Mouse (Mus musculus) embryo, embryonic 10 days (tissue): ENCODE data around the gene Slc6a1.

ENCODE experiments used
- DNase-seq: peaks from one replicate; pipeline ENCODE4 v3.0.0-alpha.2; 2015; ENCODE audit warnings: low spot score

Gene Slc6a1

DNA sequence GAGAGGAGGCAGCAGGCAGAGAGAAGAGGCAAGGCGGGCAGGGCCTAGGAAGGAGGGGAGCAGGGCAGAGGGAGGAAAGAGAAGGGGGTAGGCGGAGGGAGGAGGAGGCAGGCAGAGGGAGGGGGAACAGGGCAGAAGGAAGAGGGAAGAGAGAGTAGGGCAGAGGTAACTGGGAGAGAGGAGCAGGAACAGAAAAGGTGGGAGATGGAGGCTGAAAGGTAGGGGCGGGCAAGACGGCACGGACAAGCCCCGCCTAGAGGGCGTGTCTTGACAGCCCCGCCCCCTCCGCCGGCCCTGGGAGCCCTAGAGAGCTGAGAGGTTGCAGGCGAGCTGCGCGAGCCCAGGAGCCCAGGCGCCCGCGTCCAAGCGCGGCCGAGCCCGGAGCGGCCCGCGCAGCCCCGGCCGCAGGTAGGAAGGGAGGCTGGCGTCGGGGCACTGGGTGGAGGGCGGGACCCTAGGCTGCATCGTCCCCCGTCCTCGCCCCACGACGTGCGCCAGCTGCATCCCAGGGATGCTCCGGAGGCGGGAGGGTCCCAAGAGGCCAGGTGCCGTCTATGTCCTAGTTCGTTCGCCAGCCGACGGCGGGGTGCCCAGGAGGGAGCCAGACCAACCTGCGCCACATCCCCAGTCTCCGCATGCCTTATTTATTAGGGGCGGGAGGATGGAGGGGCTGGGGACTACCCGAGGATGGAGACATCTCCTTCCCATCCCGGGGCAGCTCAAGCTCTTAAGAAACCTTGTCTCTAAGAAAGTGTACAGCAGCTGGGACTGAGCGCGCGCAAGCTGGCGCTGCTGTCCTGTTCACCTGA lies at the start of gene Slc6a1:
Gene Slc6a1 (plus strand): TSS at position 167 of the 809 bp plus-strand sequence.
- peak; percentile 53 for DNase-seq

DNA sequence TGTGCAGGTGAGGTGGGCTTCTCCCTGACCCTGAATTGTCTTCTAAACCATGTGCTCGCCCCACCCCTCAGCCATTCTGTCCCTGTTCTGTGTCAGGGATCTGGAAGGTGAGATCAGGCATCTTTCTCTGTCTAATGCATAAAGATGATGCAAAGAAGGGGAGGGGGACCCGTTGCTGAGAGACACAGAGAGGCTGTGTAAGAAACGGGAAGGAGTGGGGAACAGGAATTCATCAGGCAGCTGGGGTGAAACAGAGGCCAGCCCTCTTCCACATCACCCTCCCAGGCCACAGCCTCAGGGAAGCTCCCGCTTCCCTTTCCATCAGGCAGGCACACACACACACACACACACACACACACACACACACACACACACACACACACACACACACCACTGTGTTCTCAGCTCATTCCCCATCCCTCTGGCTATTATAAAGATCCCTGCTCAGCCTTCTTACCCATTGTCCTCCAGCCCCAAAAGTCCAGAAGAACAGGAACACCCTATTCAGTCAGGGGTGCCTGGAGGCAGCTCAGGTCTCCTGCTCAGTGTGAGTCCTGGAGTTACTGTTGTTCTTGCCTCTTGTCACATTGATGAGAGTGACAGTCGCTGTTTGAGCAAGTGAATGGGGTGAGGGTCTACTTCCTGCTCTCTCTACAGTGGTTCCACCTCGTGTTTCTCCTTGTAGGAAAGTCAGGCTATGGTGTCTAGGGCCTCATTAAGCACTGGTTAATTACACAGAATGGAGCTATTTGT lies 43.4 kb upstream of the Slc6a1 start:
- peak; percentile 24 for DNase-seq

- no peak for DNase-seq
Measured at GRCm38 (mm10) chr6:114245665-114246064, 36.8 kb upstream of the Slc6a1 start.

- DNase-seq: peak; percentile 89
Measured at GRCm38 (mm10) chr6:114250311-114250710, 32.1 kb upstream of the Slc6a1 start.

DNA sequence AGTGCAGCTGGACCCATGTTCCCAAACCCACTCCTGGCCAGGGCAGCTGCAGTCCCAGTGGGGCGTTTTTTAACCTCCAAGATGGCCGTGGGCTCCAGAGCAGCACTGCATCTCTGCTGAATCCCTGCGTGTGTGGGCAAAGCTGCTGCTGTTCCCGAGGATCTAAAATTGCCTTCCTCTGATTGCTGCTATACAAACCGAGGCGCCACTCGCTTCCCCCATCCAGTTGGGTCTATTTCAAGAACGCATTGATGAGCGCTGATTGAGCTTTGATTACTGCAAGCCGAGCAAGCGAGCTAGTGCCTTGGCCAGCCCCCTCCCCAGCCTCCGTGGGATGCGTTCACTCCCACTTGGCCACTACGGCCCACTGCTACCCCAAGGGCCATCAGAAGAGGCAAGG lies 27.5 kb upstream of the Slc6a1 start:
- no peak for DNase-seq

DNA sequence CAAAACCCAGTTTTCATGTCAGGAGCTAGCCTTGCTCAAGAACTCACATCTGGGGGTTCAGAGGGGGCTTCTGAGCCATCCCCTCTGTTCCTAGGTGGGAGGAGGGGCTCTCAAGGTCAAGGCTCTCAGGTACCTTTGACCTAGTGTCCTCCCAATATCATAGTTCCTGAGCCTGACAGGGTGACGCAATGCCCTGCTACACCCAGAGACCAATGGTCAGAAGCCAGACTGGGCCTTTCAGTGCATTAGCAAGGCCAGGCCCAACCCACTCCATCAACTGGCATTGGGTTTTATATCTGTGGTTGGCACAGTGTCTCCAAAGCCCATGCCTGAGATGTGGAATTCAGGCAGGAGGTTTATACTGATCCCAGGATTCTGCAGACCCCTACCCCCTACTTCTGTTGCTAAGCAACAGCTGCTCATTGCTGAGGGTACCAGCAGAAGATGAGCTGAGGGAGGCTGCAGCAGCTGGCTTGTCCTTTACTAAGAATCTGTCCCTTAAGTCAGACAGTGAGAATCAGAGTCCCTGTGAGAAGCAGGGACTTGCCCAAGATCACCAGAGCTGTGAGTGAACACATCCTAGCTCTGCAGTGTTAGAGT lies 24.6 kb upstream of the Slc6a1 start:
- no peak for DNase-seq

DNA sequence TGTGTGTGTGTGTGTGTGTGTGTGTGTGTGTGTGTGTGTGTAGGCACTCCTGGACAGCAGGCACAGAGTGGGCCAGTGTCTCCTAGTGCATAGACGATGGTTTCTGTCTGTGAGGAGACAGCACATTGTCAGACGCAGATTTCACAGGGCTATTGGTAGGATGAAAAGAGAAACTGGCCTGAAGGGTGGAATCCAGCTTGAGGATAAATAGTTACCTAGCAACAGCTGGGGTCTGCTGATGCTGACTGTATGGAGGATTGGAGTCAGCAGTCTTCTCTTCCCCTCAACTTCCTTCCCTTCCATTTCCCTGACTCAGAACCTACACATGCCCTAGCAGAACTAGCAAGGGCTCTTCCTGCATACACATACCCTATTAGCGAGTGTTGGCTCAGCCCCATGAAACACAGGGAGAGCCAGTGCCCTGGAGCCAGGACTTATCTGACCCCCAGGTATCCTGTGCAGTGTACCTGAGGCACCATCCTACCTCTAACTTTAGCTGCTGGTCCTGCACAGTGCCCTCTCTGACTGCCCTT lies 23.7 kb upstream of the Slc6a1 start:
- DNase-seq: no peak

GRCm38 (mm10) chr6:114261609-114262008 lies 20.8 kb upstream of the Slc6a1 start:
- DNase-seq: no peak

- no peak for DNase-seq
Measured at GRCm38 (mm10) chr6:114264010-114264409, 18.4 kb upstream of the Slc6a1 start.

GRCm38 (mm10) chr6:114264426-114264825 lies 18.0 kb upstream of the Slc6a1 start:
- no peak for DNase-seq

- DNase-seq: no peak
Measured at GRCm38 (mm10) chr6:114266273-114266672, 16.2 kb upstream of the Slc6a1 start.

- DNase-seq: no peak
Measured at GRCm38 (mm10) chr6:114267979-114268378, 14.5 kb upstream of the Slc6a1 start.

DNA sequence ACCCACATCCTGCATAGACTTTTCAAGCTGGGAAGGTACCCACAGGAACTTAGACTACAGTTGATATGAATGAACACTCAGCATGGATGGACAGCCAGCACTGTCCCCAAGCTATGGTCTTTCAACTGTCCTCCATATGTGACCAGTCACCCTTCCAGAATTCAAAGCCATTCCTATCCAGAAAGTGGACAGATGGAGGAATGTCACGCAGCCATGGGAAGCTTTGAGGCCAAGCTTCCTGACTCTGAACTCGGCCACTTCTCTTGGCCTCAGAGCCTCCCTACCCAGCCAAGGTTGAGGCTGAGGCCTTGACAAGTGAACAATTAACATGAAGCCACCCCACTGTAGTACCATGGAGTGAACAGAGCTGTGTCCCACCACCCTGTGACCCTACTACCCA lies 12.8 kb upstream of the Slc6a1 start:
- no peak for DNase-seq

- no peak for DNase-seq
Measured at GRCm38 (mm10) chr6:114270799-114271198, 11.6 kb upstream of the Slc6a1 start.

DNA sequence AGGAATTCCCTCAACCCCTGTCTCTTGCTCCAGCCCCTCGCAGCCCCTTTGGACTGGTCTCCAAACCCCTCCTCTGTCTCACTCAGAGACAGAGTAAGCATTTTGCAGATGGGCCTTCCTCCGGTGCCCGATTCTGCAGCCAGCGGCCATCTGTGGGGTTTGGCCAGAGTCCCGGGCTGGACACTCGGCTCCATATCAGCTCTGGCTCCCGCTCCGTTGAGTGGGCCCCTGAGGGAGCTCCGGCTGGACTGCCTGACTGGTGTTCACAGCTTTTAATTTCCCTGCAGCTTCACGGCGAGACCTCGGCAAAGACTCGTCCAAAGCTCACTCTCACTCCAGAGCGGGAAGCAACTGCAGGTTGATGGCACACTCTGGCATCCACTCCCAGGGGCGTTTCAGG lies 10.2 kb upstream of the Slc6a1 start:
- no peak for DNase-seq

GRCm38 (mm10) chr6:114273997-114274728 lies 8.3 kb upstream of the Slc6a1 start:
- DNase-seq: no peak

DNA sequence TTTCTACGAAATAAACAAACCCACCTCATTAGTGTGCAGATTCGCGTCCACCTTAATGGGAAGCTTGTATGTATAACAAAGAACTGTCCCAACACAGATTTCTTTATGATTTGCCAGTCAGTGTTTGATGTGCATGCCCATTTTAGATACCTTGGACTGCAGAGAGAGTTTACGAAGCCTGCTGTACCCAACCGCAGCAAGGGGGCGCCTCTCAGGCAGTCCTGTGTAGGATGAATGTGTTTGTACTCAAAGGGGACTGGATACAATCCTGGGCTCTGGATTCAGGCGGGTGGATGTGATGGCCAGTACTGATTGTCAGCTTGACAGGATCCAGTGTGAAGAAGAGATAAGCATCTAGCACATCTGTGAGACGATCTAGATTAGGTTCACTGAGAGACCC lies 6.6 kb upstream of the Slc6a1 start:
- peak; percentile 23 for DNase-seq

DNA sequence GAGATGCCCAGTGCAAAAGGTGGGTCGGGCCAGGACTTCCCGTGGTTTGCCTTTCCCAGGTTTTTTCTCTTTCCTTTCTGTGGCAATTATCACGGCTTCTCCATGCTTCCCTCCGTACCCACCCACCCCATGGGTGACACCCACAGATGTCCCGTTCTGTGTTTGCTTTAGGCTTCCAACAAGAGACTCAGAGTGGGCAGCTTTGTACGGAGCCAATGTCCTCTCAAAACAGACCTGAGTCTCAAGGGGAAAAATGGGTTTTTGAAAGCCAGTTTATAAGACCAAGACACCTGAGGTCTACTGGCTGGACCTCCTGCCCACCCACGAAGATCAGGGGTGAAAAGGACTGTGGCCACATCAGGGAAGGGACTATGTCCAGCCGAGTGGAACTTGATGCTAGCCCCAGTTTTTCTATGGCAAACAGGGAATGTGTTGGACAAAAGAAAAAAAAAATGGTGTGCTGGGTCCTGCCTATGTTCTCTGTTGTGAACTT lies 889 bp downstream of the Slc6a1 start:
- no peak for DNase-seq

DNA sequence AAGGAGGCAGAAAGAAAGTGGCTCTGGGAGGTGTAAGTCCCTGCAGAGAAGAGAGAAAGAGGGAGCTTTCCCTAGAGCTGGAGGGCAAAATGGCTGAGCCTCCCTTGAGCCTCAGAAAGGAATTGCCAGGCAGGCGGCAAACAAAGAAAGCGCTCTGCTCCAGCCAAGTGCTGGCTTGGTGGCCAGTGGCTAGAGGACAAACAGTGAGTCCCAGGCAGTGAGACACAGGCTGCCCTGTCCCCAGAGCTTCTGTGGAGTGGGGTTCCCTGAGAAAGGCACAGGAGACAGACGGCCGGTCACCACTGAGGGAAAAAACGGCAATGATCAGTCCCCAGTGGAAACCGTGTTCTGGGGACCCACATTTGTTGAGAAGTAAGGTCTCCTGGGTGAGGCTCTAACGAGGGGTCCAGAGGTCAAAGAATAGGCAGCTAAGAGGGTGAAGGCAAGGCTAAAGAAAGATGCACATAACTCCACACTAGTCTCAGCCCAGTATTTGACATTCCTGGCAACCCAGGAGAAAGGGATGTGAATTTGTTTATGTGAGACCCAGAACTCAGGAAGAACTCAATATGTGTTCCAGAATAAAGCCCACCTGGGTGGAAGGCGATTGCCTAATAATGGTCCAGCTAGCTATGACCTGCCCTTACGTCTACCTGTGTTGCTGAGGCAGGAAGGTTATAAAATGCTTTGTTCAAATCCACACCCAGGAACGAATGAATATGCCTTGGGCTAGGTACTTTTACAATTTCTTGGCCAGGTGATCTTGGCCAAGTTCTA lies 1.7 kb downstream of the Slc6a1 start:
- peak; percentile 29 for DNase-seq

- no peak for DNase-seq
Measured at GRCm38 (mm10) chr6:114285424-114285823, 3.0 kb downstream of the Slc6a1 start.

GRCm38 (mm10) chr6:114289106-114289505 lies 6.7 kb downstream of the Slc6a1 start:
- DNase-seq: peak; percentile 28
